Mouse (Mus musculus): Measurements from ENCODE around the gene Clock.

Clock gene

GRCm38 (mm10) chr5:76304452-76305341 lies at the start of gene Clock:
Gene Clock, minus strand, starts transcription at chr5:76304792.
- WGBS, result under 1% methylated on average over 97 of the region's 104 CpGs

- 37% methylated on average over 7 of the region's 7 CpGs for WGBS
These were observed 47.5 kb upstream of the Clock start for GRCm38 (mm10) chr5:76351953-76352611.

- 65% methylated on average over 5 of the region's 5 CpGs for WGBS
These were observed 46.9 kb upstream of the Clock start for GRCm38 (mm10) chr5:76351537-76351936.

- 49% methylated on average over 2 of the region's 2 CpGs for WGBS
These were observed 41.5 kb upstream of the Clock start for GRCm38 (mm10) chr5:76346137-76346536.

- 87% methylated on average over 2 of the region's 2 CpGs for WGBS
These were observed 36.3 kb upstream of the Clock start for GRCm38 (mm10) chr5:76340931-76341330.

GRCm38 (mm10) chr5:76337100-76337499 lies 32.5 kb upstream of the Clock start:
- 88% methylated on average over 8 of the region's 8 CpGs for whole genome bisulfite sequencing

- 82% methylated on average over 4 of the region's 4 CpGs for WGBS
These were observed 29.2 kb upstream of the Clock start for GRCm38 (mm10) chr5:76333833-76334232.

GRCm38 (mm10) chr5:76330953-76331352 lies 26.4 kb upstream of the Clock start, which contains the start of gene Pdcl2:
Gene Pdcl2, minus strand, starts transcription at chr5:76331156.
- 95% methylated on average over 7 of the region's 7 CpGs for WGBS

GRCm38 (mm10) chr5:76327296-76327695 lies 22.7 kb upstream of the Clock start:
- 37% methylated on average over 2 of the region's 2 CpGs for WGBS

- WGBS, result 75% methylated on average over 4 of the region's 4 CpGs
These were observed 20.5 kb upstream of the Clock start for GRCm38 (mm10) chr5:76325113-76325512.

- WGBS, result 58% methylated on average over 11 of the region's 11 CpGs
These were observed 16.9 kb upstream of the Clock start for GRCm38 (mm10) chr5:76321249-76322196.

GRCm38 (mm10) chr5:76308206-76308605 lies 3.6 kb upstream of the Clock start:
- WGBS, result 40% methylated on average over 2 of the region's 2 CpGs

- WGBS, result 90% methylated on average over 3 of the region's 3 CpGs
These were observed 1.7 kb upstream of the Clock start for GRCm38 (mm10) chr5:76306261-76306660.

- WGBS, result 11% methylated on average over 8 of the region's 8 CpGs
These were observed 1.0 kb upstream of the Clock start for GRCm38 (mm10) chr5:76305616-76306015.

GRCm38 (mm10) chr5:76303745-76304451 lies 694 bp downstream of the Clock start:
- under 1% methylated on average over 100 of the region's 100 CpGs for WGBS

- WGBS, result 1% methylated on average over 11 of the region's 11 CpGs
These were observed 1.2 kb downstream of the Clock start for GRCm38 (mm10) chr5:76303379-76303744.

- WGBS, result 70% methylated on average over 2 of the region's 2 CpGs
These were observed 2.6 kb downstream of the Clock start for GRCm38 (mm10) chr5:76302009-76302408.

- WGBS, result 81% methylated on average over 8 of the region's 8 CpGs
These were observed 15.3 kb downstream of the Clock start for GRCm38 (mm10) chr5:76289234-76289691.

GRCm38 (mm10) chr5:76288256-76288655 lies 16.3 kb downstream of the Clock start:
- WGBS, result 82% methylated on average over 3 of the region's 3 CpGs

GRCm38 (mm10) chr5:76287062-76287461 lies 17.5 kb downstream of the Clock start:
- WGBS, result 72% methylated on average over 5 of the region's 5 CpGs

- 53% methylated on average over 4 of the region's 4 CpGs for WGBS
These were observed 18.9 kb downstream of the Clock start for GRCm38 (mm10) chr5:76285699-76286098.

Measured in cerebral cortex, adult 2 months (tissue).